Mouse (Mus musculus) thymus, adult 18-20 months (tissue): ENCODE measurements around the gene Ppp2r5e.

ENCODE experiments used
- DNase-seq, 2 experiments: peaks; one replicate each; pipeline ENCODE4 v3.0.0; 2022; ENCODE audit warnings: mixed read lengths in 2 of 2

The Ppp2r5e gene

DNA sequence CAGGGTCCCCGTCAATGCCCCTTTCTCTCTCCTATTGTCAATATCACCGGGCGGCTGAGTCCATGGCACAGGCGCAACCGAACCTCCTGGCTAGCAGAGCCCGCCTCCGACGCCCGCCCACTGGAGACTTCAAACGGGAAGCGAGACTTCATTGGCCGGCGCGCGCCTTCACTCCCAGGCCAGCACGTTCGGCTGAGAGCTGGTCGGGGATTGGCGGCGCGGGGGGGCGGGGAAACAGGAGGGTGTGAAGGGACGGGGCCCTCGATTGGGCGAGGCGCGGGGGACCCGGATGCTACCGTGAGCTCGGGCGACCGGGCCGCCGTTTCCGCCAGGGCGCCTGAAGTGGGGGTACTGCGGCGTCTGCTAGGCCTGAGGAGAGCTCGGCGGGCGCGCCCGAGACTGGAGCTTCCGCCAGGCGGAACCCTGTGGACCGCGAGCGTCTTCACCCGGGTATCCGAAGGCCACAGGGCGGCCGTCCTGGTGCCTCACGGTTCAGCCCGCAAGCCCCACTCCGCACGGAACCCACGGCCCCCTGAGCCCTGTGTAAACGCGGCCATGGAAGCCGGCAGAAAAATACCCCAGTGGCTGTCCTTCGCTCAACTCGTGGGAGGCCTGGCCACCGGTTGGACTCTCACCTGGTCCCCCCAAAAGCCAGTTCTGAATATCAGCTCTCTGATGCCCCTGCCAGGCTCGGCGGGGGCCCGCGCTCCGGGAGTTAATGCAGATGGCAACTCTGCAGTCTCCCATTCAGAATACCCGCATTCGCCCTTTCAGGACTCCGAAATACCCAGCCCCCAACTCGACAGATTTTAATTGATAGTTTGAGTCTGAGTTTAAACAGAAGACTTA lies at the start of gene Ppp2r5e:
Gene Ppp2r5e (minus strand): TSS at position 92 of the 849 bp plus-strand sequence.
- peak; percentile 98 to 99 for DNase-seq

DNA sequence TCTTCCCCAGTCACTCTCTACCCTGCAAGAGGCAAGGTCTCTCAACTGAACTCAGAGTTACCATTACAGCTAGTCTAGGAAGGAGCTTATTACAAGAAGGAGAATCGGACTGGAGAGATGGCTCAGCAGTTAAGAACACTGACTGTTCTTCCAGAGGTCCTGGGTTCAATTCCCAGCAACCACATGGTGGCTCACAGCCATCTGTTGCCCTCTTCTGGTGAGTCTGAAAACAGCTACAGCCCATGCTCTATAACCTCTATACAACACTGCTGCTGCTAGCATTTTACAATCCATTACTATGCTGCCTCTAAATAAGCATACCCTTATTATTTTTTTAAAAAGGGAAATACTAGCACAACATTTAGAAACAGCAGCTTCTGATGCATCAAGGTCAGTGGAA lies 49.7 kb upstream of the Ppp2r5e start:
- no peak for DNase-seq

DNA sequence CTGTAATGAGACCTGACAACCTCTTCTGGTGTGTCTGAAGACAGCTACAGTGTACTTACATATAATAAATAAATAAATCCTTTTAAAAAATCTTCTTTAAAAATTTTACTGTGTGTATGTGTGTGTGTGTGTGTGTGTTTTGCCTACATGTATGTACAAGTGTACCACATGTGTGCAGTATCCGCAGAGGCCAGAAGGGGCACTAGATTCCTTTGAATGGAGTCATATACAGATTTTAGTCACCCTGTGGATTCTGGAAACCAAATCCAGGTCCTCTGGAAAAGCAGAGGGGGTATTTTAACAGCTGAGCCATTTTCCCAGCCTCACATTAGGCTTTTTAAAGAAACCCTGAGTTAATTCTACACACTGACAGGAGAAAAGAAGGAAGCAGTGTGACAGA lies 45.7 kb upstream of the Ppp2r5e start:
- DNase-seq, result no peak

DNA sequence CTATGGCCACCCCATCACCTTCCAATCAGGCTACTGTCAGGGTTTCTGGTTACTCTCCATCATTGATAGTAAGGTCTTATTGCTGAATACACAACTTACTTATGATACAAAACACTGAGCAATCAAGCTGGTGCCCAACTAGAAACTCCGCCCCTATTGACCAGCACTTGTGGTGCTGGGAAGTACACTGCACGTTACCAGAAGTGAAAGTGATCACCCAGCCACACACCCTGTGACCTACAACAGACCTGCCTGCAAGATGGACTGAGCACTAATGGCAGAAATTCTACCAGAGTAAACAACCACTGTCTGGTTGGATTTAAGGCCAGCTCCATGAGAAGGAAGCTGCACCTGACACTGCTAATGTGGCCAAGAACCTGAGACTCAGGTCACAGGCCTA lies 42.3 kb upstream of the Ppp2r5e start:
- no peak for DNase-seq

DNA sequence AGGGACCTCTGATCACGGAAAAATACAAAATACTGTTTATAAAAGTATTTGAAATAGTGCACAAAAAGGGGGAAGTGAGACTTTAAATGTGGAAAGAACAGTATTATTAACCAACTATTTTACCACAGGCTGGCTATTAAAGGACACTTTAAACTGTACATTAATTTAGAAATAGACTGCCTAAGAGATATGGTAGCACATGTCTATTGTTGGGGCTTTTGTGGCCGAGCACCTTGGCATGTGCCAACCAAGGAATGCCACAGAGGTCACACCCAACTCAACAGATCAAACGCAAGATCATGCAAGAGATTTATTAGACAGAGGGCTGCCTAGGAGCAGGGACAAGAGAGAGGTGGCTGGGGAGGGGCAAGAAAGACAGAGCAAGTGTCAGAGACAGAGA lies 41.1 kb upstream of the Ppp2r5e start:
- DNase-seq, result no peak

DNA sequence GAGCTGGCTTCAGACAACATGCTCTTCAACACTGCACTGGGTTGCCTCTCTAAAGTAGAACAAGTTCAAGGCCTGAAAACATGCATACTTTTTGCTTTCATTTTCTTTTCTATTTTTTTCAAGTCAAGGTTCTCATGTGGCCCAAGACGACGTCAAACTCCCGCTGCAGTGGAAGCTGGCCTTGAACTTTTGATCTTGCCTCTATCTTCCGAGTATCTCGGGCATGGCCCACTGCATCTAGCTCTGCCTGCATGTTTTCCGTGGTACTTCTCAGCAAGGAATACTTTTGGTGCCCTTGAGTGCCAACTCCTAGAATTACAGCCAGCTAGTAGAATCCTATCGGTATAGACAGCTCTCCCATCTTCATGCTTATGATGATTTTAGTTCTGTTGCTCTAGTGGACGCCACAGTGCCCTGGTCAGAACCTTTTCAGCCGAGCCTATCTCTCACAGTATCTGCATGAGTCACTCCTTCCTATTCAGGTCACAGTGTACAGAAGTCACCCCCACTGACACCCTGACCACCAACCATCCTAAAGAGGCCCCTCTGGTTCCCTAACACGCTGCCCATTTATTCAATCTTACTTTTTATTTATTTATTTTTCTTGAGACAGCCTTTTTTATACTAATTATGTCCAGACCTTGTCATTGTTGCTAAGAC lies 39.9 kb upstream of the Ppp2r5e start:
- DNase-seq, result no peak

DNA sequence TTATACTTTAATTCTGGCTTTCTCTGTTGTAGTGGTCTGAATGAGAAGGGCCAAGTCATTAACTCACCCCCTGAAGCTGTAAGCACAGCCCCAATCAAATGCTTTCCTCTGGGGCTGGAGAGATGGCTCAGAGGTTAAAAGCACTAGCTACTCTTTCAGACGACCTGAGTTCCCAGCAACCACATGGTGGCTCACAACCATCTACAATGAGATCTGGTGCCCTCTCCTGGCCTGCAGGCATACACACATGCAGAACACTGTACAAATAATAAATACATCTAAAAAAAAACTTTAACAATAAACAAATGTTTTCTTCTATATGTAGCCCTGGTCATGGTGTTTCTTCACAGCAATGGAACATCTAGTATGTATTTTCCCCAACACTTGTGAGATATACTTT lies 33.6 kb upstream of the Ppp2r5e start:
- no peak for DNase-seq

DNA sequence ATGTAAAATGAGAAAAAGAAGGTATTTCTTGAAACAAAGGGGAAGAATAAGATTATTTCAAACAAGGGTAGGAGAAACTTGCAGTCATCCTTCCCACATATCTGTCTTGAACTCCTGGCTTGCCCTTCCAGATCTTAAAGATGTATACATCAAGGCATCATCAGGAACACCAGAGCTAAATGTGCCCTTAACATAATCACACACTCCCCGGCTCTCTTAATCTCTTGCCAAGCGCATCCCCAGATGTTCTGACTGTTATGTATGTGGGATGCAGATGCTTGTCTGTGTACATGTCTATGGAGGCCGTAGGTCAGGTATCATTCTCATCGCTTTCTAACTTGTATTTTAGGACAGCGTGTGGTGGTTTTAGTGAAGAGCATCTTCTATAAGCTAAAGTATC lies 27.2 kb upstream of the Ppp2r5e start:
- DNase-seq, result no peak

DNA sequence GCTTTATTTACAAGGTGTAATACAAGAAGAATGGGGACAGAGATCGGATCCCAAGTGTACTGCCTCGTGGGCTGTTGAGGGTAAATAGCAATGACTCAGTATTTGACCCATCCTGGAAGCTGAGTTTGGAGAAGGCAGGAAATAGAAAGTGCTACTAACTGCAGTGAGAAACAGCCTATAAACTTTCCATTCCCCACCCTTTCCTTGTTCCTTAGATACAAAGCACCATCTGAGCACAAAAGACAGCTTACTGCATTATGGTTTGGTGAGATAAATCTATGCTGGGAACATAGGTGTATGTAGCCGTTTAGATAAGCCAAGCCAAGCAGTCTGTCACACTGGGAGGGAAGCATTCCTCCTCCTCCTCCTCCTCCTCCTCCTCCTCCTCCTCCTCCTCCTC lies 26.8 kb upstream of the Ppp2r5e start:
- DNase-seq, result no peak

DNA sequence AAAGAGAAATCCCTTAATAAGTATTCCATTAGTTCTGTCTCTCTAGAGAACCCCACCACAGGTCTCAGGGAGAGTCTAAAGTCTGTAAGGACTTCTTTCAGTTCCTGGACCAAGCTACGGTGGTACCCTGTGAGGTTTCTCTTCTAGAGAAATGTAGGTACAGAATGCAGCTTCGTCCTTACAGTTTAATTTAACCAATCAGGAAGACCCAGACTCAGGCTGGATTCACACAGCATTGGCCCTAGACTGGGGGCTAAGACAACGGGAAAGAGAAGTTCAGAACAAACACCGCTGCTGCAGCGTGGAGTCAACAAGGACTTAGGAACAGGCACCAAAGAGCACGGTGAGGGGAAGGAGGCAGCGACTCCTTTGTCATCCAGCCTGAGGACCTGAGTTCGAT lies 20.8 kb upstream of the Ppp2r5e start:
- DNase-seq, result no peak

DNA sequence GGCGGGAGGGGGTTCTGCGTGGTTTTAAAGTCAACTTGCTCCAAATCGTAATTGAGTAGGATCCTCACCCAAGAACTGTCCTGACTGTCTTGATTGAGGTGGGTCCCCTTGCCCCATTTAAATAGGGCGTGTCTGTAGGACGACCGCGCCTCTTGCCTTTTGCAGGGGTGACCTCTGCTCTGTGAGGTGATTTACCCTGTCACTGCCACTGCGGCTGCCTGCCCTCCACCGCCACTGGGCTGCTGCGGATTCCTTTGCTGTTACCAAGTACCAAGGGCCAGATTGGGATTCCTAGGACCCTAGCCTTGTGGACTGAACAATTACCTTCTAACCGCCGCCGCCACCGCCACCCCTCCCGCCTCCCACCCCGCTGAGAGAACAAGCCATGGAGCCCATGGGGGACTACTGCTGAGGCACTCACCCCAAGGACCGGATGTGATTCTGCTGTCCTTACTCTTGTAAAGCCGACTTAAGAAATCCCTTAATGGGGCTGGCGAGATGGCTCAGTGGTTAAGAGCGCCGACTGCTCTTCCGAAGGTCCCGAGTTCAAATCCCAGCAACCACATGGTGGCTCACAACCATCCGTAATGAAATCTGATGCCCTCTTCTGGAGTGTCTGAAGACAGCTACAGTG lies 20.2 kb upstream of the Ppp2r5e start:
- no peak for DNase-seq

DNA sequence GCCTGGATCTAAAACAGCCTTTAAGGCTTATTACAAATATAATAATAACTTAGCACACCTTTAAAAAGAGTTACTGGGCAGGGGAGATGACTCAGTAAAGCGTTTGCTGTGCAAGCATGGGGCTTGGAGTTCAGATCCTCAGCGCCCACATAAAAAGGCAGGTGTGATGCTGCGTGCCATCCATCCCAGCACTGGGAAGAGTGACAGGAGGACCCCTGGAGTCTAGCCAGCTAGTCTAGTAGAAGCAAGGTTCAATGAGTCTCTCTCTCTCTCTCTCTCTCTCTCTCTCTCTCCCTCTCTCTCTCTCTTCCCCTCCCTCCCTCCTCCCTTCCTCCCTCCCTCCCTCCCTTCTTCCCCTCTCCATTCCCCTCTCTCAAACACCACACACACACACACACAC lies 19.5 kb upstream of the Ppp2r5e start:
- DNase-seq, result no peak

DNA sequence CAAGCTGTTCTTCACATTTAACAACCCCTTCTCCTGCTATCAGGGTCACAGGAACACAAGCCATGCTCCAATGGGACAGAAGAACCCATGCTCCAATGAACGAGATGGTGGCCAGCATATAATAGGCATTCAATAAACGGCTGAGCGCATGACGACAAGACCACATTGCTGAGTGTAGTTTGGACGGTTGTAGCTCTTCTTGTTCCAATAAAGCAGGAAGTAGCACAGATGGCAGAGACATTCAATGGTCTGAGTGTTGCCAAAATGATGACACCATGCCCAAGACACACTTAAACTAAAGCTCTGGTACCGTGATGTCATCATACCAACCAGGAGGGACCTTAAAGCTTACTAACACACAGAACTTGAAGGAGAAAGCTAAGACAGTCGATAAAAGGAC lies 16.7 kb upstream of the Ppp2r5e start:
- no peak for DNase-seq

DNA sequence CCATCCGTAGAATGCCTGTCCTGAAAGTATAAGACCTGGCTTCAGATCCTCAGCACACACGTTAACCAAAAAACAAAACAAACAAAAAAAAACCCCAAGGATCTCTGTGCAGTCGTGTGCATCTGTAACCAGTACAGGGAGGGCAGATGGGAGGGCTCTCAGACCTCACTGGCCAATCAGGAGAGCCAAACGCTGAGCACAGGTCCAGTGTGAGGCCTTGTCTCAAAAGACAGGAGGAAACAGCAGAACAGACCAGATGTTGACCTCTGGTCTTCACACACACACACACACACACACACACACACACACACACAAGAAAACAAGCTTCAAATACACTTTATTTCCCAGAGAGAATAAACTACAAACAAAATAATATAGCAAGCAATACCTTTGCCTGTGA lies 3.4 kb upstream of the Ppp2r5e start:
- DNase-seq, result no peak

DNA sequence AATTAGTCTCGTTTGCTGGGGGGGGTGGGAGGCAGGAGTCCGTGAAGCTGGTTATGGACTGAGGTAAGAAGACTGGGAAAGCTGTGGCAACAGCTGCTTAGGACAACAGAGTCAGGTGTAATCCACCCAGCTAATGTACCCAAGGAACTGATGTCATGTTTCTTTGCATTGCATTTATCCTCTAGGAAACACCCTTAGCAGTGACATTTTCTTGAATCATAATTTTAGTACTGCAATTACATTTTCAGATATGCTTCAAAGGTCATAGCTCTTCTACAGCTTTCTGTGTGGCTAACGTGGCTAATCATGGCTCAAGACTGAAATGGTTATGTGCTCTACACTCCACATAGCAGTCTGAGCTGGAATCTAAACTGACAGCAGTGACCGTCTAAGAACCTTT lies 2.9 kb upstream of the Ppp2r5e start:
- DNase-seq, result no peak

DNA sequence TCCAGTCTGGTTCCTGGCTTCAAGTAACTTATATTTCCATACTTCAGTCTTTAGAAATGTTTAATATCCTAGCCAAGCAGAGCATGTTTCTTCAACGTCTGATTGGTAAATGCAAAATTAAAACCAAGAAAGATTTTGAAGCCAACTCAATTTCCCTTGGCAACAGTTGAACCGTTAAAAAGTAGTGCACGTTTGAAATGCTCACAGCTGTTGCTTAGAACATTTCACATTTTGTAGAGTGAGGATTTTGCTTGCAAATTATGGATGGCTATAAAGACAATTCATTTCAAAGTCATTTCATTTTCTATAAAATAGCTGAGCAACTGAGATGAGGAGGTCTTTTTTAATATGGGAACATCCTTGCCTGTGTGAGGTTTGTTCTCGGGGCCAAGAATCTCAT lies 1.7 kb upstream of the Ppp2r5e start:
- no peak for DNase-seq

DNA sequence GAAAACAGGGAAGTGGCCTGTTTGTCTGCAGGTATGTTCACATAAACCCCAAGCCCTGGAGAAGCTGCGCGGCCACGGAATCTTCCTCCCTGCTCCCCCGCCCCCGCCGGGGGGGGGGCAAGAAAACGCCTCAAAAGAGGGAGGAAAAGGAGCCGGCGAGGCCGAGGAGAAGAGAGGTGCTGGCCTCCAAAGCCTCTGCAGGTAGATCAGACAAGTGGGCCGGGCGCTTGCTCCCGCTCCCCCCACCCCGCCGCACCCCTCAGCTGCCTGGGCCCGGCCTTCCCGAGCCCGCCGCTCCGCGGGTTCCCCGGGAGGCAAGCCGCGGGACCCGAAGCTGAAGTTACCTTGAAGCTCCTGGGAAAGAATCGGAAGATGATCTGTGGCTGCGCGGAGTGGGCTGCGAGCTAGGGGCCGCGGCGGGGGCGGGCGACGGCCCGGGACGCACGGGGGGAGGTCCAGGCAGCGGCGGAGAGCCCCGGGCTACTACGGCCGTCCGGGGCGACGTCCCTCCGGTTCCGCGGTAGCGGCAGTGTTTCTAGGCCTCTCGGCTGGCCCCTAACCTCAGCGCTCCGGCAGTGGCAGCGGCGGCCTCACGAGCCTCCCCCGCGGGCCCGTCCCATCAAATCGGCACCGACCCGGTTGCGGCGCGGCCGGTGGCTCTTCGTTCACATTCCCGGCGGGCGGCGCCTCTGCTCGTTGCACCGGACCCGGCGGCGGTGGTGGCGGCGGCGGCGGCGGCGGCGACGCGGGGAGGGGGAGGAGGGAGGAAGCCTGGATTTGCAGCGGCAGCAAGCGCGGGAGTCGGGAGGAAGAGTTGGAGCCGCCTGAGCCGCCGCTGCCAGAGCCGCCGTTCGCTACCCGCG lies 523 bp downstream of the Ppp2r5e start:
- peak; percentile 30 to 33 for DNase-seq

DNA sequence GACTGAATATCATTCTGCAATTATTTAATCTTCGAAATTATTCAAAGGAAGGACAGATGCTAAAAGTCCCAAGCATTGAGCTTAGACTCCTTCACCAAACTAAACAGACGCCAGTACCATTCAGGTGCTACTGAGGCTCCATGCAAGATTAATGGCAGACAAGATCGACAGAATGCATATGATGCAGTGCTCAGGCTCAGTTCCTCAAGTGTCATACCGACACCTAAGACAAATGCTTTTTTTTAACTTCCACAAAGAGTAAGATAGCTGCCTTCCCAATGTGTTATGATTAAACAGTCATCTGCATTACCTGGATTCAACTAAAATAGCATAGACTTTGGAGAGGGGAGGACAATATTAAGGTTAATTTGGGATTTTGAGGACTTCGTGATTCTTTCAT lies 1.6 kb downstream of the Ppp2r5e start:
- DNase-seq, result no peak

DNA sequence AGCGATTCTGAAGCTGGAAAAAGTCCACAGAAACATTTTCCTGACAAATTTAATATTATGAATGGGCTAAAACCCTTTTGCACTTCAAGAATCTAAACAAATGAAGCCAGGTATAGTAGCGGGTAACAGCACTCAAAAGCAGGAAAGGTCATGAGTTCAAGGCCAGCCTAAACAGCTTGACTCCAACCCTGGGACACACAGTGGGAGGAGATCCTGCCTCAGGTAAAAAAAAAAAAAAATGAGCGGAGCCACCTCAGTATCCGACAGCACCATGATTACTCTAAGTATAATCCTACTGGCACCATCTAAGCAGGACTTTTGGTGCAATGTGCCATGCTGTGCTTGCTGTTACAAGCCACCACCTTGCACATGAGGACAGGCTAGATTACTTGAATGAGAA lies 2.2 kb downstream of the Ppp2r5e start:
- DNase-seq, result no peak

DNA sequence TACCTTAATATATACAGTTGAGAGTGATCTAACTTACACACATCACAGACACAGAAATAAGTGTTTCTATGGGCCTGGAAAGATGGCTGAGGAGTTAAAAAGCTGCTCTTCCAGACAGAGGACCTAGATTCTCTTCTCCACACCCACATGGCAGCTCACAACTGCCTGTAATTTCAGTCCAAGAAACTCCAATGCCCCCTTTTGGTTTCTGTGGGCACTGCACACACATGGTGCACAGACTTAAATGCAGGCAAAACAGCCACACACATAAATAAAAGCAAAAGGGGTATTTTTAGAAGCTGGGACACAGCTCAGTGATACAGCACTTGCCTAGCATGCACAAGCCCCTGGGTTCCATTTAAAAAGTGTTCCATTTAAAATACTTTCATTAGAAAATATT lies 8.5 kb downstream of the Ppp2r5e start:
- DNase-seq, result no peak

DNA sequence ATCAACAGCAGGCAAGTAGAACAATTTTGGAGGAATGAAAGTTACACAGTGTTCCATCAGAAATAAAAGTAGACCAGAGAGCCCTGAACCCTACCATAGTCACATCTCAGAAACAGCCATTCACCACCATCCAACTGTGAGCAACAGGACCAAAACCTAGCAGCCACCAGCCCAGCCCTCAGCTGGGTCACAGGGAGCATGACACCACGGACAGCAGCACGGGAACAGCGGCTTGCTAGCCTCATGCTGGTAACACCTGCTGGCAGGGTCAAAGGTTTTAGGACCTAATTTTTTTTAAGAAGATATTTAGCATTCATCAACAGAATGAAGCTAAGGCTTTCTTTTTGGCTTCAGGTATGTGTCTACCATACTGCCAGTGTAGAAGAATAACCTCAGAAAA lies 12.3 kb downstream of the Ppp2r5e start:
- no peak for DNase-seq

DNA sequence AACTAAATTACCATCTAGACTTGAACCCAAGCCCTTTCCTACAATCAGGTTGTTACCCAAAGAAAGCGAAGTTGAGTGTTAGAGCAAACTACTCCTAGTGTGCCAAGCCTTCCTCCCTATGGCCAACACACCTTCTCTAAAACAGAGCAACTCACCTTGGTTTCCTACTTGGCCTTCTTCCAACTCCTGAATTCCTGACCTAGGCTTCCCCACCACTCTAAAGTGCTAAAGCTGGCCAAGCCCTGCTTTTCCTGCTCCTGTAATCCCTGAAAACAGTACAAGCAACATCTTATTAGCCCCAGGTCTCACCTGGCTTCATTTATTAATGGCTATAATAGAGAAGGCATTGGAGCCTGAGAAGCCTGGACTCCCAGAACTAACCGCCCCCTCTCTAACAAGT lies 17.0 kb downstream of the Ppp2r5e start:
- DNase-seq, result no peak

DNA sequence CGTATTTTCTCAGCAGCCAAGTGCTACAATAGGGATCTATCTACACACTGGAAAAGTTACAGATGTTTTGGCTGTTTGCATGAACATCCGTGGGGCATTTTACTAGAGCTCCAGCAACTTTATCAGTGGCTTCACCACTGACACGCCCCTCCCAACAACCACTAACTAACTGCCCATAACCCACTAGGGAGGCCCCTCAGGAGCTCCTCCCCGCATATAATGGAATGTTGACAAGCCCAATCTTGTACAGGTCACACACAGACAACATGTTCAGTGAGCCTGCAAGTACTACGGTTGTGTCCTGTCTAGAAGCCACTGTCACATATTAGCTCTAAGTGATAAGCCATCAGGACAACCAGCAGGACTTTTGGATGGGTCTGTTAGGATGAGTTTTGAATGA lies 18.8 kb downstream of the Ppp2r5e start:
- no peak for DNase-seq
